Mouse (Mus musculus): Measurements from ENCODE around the gene Gm6871. TPM values are rescaled to one million over a fixed set of nuclear protein-coding genes. Genes with fewer than 3 reads are reported as not detected.
"Not testable (repeated sequence)": the region's sequence is repeated elsewhere in the genome, so short reads cannot be mapped to it uniquely, and the experiment has no call there.

Gm6871 gene
- total RNA-seq (2021), result not detected

DNA sequence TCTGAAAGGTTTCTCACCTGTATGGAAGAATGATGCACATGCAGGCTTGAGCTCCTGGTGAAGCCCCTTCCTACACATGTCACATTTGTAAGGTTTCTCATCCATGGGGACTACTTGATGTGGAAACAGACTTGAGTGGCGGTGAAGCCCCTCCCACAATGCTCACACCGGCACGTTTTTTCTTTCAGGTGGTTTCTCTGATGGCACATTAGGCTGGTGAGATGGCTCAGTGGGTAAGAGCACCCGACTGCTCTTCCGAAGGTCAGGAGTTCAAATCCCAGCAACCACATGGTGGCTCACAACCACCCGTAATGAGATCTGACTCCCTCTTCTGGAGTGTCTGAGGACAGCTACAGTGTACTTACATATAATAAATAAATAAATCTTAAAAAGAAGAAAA lies at the start of gene Gm6871:
Gm6871 (minus strand) TSS at position 101 of the 400 bp plus-strand sequence.
- not testable (repeated sequence) for DNase-seq (ENCODE audit: extremely low spot score in 1 of 2, low spot score in 1 of 2)

DNA sequence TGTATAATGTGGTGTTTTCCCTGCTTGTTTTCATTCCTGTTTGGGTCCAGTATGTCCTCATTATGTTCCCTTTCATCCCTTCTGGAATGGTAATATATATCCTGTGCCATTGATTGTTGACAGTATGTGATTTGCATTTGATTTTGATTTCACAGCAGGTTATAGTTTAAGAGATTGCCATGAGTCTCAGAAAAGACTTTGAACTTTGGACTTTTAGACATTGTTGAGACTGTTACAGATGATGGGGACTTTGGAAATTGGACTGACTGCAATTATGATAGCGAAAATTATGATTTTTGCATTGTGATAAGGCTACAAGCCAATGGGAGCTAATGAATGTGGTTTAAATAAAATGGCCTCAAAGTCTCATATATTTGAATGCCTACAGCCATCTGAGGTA lies 42.8 kb upstream of the Gm6871 start:
- not testable (repeated sequence) for DNase-seq (ENCODE audit: extremely low spot score in 1 of 2, low spot score in 1 of 2)

DNA sequence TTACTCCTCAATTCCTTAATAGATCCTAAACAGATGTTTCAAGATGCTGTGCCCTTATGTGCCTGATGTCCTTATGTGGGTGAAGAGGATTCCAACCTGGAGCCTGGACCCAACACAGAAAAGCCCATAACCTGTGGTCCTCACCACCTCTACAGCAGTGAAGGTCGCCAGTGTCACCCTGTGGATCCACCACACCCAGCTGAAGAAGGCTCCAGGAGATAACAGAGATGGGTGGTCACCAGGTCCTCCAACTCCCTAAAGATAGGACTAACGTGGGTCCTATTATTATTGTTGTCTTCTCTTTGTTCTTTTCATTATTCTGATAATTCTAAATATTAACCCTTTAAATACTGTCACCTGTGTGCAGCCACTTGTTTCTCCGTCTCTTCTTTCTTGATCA lies 38.2 kb upstream of the Gm6871 start:
- DNase-seq (ENCODE audit: extremely low spot score in 1 of 2, low spot score in 1 of 2), result no peak

DNA sequence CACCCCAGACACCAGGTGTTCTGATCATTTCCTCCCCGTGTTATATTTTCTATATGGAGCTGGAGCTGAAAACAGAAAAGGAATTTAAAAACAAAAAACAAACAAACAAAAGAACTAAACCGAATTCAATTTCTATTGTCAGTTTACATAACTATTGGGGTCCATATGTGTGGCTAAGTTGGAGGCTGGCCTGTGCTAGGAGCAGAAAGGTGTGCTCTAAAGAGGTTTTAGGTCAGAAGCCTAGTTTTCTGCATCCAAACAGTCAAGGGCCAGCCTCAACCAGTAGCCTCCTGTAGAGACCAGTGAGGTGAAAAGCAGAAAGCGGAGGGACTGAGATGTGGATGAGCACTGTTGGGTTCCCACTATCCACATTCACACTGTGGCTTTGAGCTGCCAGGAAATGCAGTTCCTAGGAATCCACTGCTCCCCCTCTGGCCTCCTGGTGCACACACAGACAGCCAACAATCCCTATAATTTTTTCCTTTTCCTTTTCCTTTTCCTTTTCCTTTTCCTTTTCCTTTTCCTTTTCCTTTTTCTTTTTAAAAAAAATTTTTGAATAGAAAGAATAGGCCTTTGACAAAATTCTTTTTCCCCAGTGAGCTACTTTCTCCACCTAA lies 26.6 kb upstream of the Gm6871 start:
- DNase-seq (ENCODE audit: extremely low spot score in 1 of 2, low spot score in 1 of 2), result no peak

DNA sequence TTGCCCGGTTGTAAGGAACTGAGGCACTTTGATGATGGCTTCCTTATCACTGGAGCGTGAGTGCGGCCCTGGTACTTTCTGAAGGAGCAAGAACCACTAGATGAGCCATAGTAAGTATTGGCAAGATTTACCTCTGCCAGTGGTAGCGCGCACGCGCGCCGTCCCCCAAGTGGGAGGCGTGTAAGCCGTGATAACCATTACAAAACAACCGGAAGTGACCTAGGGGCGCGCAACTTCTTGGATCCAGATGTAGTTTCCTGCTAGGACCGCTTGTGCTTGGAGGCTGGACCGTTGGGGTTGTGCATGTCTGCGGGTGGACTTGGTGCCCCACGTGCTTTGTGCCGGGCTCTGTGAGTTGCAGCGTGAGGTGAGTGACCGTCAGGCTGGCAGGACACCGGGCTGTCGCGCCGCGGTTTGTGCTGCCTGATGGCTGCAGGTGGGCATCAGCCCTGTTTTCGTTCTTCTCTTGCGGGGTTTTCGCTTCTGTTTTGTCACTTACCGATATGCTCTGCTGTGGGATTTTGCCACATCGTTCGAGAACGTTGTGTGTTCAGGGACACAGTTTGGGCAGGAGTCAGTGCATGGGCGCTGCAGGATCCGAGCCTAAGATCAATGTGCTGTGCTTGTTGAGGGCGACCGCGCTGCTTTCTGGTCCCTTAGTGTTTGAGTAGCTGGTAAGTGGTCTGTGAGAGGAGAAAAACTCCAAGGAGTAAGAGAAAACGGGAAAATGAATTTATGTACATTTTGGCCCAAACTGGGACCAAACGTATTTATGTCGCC lies 25.8 kb upstream of the Gm6871 start, which contains the start of gene 2610021A01Rik:
2610021A01Rik (plus strand) TSS at position 197 of the 780 bp plus-strand sequence.
- DNase-seq (ENCODE audit: extremely low spot score in 1 of 2, low spot score in 1 of 2), result peak; percentile 74 to 79

DNA sequence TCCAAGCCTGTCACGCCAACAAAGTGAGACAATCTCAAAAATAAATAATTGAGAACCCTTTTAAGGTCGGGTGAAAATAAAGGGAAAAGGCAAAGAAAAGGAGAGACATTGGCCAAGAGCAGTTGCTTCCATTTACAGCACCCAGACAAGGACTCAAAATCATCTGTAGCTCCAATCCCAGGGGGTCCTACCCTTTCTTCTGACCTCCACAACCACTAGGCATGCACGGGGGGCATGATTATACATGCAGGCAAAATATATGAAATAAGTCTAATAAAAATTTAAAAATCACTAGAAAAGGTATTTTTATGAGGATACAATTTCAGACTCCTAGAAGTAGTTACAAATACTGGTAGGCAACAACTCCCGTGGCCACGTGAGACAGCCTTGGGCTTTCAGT lies 25.2 kb upstream of the Gm6871 start:
- no peak for DNase-seq (ENCODE audit: extremely low spot score in 1 of 2, low spot score in 1 of 2)

DNA sequence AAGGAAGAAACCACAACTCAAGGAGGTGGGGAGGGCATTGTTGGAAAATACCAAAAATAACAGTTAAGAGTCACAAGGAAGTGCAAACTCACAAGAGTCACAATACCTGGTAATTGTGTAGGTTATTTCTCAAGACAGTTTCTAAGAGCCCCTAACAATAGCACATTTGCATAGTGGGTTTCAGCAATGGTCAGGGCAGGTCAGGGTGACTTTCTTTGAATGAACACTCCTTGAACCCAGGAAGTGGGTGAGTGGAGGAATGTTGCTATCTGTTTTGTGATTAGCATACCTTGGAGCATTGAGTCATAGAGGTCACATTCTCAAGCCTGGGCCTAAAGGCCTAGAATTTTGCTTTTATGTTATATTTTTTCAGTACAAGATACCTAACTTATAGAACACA lies 14.4 kb upstream of the Gm6871 start:
- DNase-seq (ENCODE audit: extremely low spot score in 1 of 2, low spot score in 1 of 2), result not testable (repeated sequence)

DNA sequence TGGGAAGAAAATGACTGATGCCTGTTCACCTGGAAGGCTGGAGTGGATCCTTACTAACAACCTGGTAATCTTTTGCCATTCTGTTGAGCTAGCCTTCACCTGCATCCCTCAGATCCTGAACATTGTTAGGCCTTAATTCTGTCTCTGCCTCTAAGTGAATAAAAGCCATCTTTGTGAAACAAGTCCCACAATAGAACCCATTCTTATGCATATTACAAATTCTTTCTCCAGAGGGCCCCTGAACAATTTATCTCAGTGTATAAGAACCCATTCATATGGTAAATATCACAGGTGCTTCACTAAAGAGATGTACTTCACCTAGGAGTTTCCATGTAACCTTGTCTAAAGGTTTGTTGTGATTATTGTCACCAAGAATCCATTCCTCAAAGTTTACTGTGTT lies 8.6 kb upstream of the Gm6871 start:
- no peak for DNase-seq (ENCODE audit: extremely low spot score in 1 of 2, low spot score in 1 of 2)

DNA sequence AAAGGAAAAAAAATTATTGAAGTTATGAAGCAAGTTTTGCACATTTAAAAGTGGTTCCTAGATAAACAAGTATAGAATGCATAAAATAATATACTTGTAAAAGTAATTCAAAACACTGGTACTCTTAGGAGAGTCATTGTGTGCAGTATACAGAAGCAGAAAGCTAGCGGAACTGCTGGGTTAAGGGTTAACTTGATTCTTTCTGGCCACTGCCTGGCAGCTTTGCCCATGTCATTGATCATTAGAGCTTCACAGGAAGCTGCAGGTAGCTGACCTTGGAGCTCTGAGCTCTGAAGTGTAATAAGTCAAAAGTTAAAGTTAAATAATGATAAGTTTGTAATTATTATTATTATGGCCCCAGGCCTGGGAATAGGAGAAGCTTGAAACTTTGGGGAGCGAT lies 4.5 kb upstream of the Gm6871 start:
- no peak for DNase-seq (ENCODE audit: extremely low spot score in 1 of 2, low spot score in 1 of 2)

DNA sequence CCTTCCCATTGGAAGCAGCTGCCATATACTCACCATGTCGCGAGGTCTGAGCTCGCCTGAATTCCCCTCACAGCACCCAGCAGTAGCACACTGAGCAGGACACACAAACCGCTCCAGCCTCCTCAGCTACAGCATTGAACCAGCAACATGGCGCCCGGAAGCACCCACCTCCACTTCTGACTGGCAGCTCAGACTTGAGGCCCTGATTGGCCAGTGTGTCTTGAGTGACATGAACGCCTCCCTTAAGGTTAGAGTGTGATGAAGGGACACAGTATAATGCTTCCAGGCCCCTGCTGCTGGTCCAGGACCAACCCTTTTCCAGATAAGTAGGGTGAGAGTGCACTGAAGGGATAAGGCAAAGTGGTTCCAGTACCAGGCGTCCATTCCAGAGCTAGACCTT lies 12.8 kb downstream of the Gm6871 start:
- DNase-seq (ENCODE audit: extremely low spot score in 1 of 2, low spot score in 1 of 2), result no peak

DNA sequence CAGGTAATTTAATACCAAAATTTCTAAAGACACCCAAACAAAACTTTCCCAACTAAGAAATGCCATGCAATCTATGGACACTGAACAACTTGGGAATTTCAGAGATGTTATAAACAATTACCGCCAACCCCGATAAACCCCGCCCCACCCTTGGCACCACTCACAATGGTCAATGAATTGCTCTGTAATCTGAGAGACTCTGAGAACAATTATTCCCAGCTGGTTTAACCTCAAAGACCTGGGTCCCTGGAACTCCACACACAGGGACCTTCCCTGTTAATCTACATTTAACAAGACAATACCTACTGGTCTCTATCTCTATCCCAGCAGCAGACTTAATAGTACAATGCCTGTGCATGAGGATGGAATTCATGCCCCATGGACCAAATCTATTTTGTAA lies 60.8 kb downstream of the Gm6871 start:
- DNase-seq (ENCODE audit: extremely low spot score in 1 of 2, low spot score in 1 of 2), result no peak

DNA sequence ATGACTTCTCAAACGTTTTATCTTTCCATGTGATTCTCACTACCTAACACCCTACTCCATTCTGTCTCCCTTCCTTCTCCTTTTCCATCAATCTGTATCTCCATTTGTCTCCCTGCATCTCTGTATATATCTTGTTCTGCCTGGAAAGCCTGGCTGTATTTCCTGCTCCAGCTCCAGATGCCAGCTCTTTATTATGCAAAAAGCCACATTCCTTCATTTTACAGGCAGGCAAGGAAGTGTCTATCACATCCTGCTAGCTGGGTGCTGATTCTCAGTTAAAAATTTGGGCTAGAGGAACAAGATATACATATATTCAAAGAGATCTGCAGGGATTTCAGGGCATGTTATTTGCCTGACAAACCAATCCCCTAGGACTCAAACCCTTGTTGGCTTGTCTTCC lies 61.3 kb downstream of the Gm6871 start:
- DNase-seq (ENCODE audit: extremely low spot score in 1 of 2, low spot score in 1 of 2), result no peak

DNA sequence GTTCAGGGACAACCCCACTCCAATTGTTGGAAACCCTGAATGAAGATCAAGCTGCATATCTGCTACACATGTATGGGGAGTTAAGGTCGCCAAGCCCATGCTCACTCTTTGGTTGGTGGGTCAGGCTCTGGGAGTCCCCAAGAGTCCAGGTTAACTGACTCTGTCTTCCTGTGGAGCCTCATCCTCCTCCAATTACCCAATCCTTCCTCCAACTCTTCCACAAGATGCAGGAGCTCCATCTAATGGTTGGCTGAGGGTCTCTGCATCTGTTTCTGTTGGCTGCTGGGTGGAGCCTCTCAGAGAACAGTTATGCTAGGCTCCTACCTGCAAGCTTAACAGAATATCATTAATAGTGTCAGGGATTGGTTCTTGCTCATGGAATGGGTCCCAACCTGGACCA lies 71.1 kb downstream of the Gm6871 start:
- no peak for DNase-seq (ENCODE audit: extremely low spot score in 1 of 2, low spot score in 1 of 2)

DNA sequence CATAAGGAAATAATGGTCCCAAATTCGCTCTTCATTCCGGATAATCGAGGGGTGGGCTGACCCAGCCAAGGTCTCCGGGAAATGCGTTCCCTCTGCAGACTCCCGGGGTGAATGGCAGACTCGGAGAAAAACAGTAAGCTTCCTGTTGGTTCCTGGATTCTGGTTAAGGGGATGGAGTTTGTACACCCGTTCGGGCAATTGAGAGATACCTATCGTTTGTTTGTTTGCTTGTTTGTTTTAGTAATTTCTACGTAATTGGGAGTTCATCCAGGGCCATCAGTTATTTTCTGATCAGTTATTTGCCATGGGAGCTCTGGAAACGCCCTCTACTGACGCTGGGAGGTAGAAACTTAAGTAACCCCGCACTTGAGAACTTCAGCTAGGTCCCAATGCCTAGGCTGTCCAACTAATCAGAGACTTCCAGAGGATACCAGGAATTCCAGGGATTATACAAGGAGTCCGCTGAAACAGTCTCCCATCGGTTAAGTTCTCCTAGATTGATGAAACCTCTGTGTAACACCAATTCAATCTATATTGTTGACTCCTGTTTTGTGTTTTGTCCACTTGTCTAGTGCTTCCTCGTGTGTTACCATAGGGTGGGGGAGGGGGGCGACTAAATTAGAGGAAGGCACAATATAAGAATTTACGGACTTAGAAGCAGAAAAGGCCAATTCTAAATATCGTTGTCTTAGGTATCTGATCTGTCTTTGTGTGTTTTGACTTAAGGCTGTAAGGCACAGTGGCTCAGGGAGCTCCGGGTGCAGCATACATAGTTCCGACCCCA lies 73.1 kb downstream of the Gm6871 start:
- peak; percentile 40 to 51 for DNase-seq (ENCODE audit: extremely low spot score in 1 of 2, low spot score in 1 of 2)

DNA sequence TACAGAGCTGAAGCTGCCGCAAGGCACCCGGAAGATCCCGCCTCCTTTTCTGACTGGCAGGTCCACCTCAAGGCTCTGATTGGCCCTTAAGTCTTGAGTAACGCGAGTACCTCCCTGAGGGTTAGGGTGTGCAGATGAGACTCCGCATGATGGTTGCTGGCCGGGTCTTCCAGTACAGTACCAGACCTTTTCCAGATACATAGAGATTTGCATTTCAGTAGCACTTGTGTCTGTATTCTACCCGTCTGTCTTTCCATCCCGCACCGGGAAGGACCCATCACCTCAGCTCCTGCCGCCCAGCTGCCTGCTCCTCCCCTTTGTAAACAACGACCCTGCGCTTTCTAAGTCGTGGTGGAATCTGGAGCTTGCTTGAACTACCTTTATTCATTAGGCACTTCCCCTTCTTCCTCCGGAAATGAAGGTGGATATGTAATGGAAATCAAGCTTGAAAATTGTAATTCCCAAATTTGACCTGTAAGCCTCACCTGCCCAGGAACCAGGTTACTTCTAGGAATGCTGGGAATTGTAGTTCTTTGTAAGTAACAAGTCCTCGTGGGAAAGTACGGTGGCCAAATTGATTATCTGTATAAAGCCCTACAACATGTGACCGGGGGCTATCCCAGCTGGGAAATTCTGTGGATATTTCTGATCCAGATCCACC lies 73.9 kb downstream of the Gm6871 start, which contains the start of the genes Gm20449 and AW146154:
Gm20449 (minus strand) TSS at position 29 of the 661 bp plus-strand sequence.
AW146154 (minus strand) TSS at position 502 of the 661 bp plus-strand sequence.
- peak; percentile 99 to 100 for DNase-seq (ENCODE audit: extremely low spot score in 1 of 2, low spot score in 1 of 2)

DNA sequence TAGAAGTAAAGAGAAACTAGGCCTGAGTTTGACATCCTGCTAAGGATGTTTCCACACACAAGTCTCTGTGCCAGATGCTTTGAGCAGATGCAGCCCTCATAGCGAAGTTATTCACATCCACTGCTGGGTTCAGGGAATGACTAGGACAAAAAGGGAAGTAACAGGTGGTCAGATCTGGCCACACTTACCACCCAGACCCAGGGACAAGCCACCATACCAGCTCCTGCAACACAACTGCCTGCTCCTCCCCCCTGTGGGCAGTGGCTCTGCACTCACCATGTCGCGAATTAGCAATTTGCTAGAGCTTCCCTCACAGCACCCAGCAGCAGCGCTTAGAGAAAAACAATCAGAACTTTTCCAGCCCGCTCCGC lies 74.5 kb downstream of the Gm6871 start:
- not testable (repeated sequence) for DNase-seq (ENCODE audit: extremely low spot score in 1 of 2, low spot score in 1 of 2)

DNA sequence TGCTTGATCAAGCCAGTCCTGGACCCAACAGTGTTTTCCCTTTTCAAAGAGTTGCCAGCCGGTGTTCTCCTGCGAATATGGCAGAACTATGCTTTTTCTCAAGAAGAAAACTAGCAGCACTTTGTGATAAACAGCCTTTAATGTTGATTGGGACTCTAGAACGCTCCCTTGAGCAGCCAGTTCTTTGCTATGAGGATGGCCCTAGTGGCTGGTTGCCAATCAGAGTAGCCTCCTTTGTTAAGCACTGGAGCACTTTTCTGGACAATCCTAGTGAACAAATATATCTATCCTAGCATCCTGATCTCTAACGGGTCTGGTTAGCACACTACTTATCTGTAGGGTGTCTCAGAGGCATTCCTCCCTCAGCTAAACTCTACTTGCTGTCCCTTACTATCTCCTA lies 75.0 kb downstream of the Gm6871 start:
- not testable (repeated sequence) for DNase-seq (ENCODE audit: extremely low spot score in 1 of 2, low spot score in 1 of 2)

DNA sequence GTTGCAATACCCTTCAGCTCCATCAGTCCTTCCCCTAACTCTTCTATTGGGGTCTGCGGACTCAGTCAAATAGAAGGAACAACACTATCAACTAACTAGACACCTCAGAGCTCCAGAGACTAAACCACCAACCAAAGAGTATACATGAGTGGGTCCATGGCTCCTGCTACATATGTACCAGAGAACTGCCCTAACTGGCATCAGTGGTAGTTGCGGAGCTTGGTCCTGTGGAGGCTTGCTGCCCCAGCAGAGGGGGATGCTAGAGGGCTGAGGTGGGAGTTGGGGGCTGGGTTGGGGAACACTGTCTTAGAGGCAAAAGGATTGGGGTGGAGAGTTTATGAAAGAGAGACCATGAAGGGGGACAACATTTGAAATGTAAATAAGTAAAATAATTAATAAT lies 75.6 kb downstream of the Gm6871 start:
- DNase-seq (ENCODE audit: extremely low spot score in 1 of 2, low spot score in 1 of 2), result no peak
